Mouse (Mus musculus) hindbrain, embryonic 16.5 days (tissue): Measurements from ENCODE around the gene Cenpb. TPM values are rescaled to one million over a fixed set of nuclear protein-coding genes. Genes with fewer than 3 reads are reported as not detected.

Source experiments
- ATAC-seq: fragments of 200-750 bp; cut with Nextera tagmentation; 2 replicates; pipeline ENCODE4 v1.8.0; 2017; ENCODE audit warnings: moderate TSS enrichment, moderate library complexity
- H3K27ac ChIP-seq: fragments of 300-500 bp; sonication (generic); 2 replicates; pipeline ENCODE4 v1.5.1; 2014; ENCODE audit warnings: low read depth, mild to moderate bottlenecking, control low read depth, low read length, moderate library complexity
- H3K27me3 ChIP-seq: fragments of 300-500 bp; sonication (generic); replicated peaks from 2 replicates; pipeline ENCODE4 v1.6.1; 2014; ENCODE audit warnings: low read length; ENCODE audit not compliant: control insufficient read depth, insufficient read depth
- H3K36me3 ChIP-seq: fragments of 300-500 bp; sonication (generic); 2 replicates; pipeline ENCODE4 v1.6.1; 2014; ENCODE audit warnings: mild to moderate bottlenecking, low read length, moderate library complexity, mixed read lengths; ENCODE audit not compliant: control insufficient read depth, insufficient read depth
- H3K4me1 ChIP-seq: fragments of 300-500 bp; sonication (generic); 2 replicates; pipeline ENCODE4 v1.6.1; 2014; ENCODE audit warnings: low read depth, low read length; ENCODE audit not compliant: control insufficient read depth, insufficient read depth
- H3K4me2 ChIP-seq: fragments of 300-500 bp; sonication (generic); 2 replicates; pipeline ENCODE4 v1.6.1; 2014; ENCODE audit warnings: mild to moderate bottlenecking, low read length, control low read depth, moderate library complexity
- H3K4me3 ChIP-seq: fragments of 300-500 bp; sonication (generic); 2 replicates; pipeline ENCODE4 v1.5.1; 2014; ENCODE audit warnings: mild to moderate bottlenecking, low read length, control low read depth, moderate library complexity
- H3K9ac ChIP-seq: fragments of 300-500 bp; sonication (generic); 2 replicates; pipeline ENCODE4 v1.6.1; 2014; ENCODE audit warnings: low read depth, mild to moderate bottlenecking, control low read depth, low read length, moderate library complexity
- H3K9me3 ChIP-seq: fragments of 300-500 bp; sonication (generic); 2 replicates; pipeline ENCODE4 v1.6.1; 2014; ENCODE audit warnings: mild to moderate bottlenecking, low read length, moderate library complexity; ENCODE audit not compliant: control insufficient read depth
- WGBS: fragments of 180-500 bp; shearing (Covaris S2); extraction: QIAGEN DNeasy Blood & Tissue Kit; methylation state at CpG from one replicate; pipeline ENCODE4 v1.1.7; 2014; 5-methylcytosine and 5-hydroxymethylcytosine counted together
- polyA plus RNA-seq: library from polyadenylated mRNA; unstranded; fragments of >200 nt; fragmentation: Nextera tagmentation; extraction: Ambion mirVana; gene quantifications from 2 replicates; pipeline ENCODE4 v1.2.1, GENCODE M21; 2015

The Cenpb gene
- polyA plus RNA-seq, 1 experiment from 2014 or later, result 11.1 TPM

DNA sequence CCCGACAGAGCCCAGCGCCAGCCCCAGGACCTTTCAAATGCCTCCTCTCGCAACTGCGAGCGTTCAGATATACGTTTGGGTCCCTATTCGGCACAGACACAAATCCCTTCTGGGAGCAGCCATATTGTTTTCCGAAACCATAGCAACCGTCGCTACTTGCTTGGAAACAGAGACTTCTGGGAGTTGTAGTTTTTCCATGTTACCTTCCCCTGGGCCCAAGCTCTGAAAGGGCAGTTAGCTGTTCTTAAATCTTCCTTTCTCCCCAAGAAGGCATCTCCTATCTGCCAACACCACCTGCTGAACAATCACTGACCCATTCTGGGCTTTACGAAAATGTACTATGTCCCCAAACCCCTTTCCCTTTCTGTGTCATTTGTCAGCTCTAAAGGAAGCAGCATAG, 5.2 kb downstream of the Cenpb start:
- Histone ChIP-seq H3K9me3 (no peaks in the 10 kb centered on the region), H3K4me2 (peak overlapping the region; percentile 98), H3K4me3 (peak overlapping the region; percentile 53), H3K27ac (peak overlapping the region; percentile 42; the same call in 1 of the 2 replicates), H3K9ac (peak overlapping the region; percentile 55), H3K27me3 (peaks cover 15% of the 10 kb centered on the region), H3K4me1 (peaks cover 41% of the 10 kb centered on the region), H3K36me3 (no peaks in the 10 kb centered on the region)
- ATAC-seq, result peak; percentile 64
- 4% methylated on average over 11 of the region's 11 CpGs for WGBS

DNA sequence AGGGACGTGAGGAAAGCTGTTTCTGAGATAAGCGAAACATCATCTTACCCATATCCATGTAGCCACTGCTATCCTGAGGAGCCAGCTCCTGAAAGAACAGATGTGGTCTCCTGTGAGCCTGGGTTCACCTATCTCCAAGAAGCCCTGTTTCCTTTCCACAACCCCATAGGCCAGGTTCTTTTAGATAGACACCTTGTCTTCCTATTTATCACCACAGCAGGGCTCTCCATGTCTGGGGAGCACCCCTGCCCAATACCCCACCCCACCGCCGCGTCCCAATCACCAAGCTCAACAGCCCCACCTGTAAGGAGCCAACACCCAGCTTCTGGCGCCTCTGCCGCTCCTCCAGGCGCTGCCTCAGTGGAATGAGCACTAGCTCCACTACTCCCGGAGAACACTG, 7.5 kb downstream of the Cenpb start:
- H3K36me3 ChIP-seq, result no peaks in the 10 kb centered on the region
- WGBS, result 54% methylated on average over 9 of the region's 9 CpGs
- ATAC-seq, result no peak
- H3K9me3 ChIP-seq, result no peaks in the 10 kb centered on the region
- H3K4me2 ChIP-seq, result no peak overlapping the region
- H3K4me3 ChIP-seq, result no peak overlapping the region
- H3K27ac ChIP-seq, result no peak overlapping the region
- H3K27me3 ChIP-seq, result peaks cover 15% of the 10 kb centered on the region
- H3K4me1 ChIP-seq, result peaks cover 24% of the 10 kb centered on the region
- no peak overlapping the region for H3K9ac ChIP-seq

DNA sequence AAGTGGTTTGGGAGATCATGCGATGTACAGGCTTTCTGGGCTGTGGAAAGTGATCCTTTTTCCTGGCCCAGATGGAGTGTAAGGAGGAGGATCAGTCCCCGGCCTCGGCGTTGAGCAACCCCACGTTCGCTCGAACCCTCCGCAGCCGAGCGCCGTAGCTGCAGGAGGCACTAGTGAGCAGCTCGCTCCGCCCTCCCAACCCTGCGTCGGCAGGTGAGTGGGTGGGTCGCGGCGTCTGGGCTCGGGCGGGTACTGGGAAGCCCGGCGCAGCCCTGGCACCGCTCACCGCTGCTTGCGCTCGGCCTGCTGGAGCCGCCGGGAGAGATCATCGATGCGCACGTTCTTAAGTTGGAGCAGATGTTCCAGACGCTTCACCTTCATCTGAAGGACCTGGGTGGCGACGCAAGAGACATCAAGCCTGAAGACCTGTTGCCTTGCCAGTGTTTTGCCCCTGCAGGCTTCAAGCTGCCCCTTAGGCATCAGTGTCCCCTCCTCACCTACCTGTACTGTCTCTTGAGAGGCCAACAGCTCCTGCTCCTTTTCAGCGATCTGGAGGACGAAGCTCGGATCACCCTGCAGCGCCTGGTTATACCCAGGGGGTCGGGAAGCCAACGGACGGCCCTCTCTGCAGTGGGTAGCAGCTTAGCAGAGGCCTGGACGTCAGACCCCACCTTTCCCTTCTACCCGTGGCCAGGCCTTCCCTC, 8.3 kb downstream of the Cenpb start:
- peak overlapping the region; percentile 40 for H3K4me2 ChIP-seq
- peak overlapping the region; percentile 8; the same call in 1 of the 2 replicates for H3K4me3 ChIP-seq

DNA sequence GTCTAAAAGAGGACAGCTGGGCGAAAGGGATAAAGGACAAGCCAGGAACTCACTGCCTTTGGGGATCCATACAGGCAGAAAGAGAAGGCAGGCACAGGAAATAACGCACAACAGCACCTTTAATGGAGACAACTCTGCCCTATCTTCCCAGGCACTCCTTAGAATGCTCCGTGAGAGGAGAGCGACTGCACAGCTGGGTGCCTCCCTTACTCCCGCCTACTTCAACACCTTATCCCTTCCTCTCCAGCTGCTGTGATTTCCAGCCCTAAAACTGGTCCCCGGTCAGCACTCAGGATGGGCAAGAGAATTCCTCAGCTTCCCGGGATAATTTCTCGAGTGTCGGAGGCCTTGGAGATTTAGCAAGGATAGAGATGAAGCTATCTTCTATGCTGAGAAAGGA, 8.9 kb downstream of the Cenpb start:
- no peak for ATAC-seq
- Histone ChIP-seq H3K4me2 (no peak overlapping the region), H3K9ac (no peak overlapping the region), H3K9me3 (no peaks in the 10 kb centered on the region), H3K27ac (no peak overlapping the region), H3K36me3 (no peaks in the 10 kb centered on the region), H3K4me1 (peaks cover 13% of the 10 kb centered on the region), H3K27me3 (peaks cover 15% of the 10 kb centered on the region), H3K4me3 (no peak overlapping the region)
- 28% methylated on average over 9 of the region's 9 CpGs for WGBS

More for the DNA sequence above, 8.3 kb downstream of the Cenpb start:
- ATAC-seq, result no peak
- no peaks in the 10 kb centered on the region for H3K9me3 ChIP-seq
- H3K27me3 ChIP-seq, result peaks cover 15% of the 10 kb centered on the region
- H3K9ac ChIP-seq, result no peak overlapping the region
- H3K36me3 ChIP-seq, result no peaks in the 10 kb centered on the region
- 13% methylated on average over 43 of the region's 43 CpGs for WGBS
- H3K27ac ChIP-seq, result no peak overlapping the region
- H3K4me1 ChIP-seq, result peaks cover 17% of the 10 kb centered on the region

DNA sequence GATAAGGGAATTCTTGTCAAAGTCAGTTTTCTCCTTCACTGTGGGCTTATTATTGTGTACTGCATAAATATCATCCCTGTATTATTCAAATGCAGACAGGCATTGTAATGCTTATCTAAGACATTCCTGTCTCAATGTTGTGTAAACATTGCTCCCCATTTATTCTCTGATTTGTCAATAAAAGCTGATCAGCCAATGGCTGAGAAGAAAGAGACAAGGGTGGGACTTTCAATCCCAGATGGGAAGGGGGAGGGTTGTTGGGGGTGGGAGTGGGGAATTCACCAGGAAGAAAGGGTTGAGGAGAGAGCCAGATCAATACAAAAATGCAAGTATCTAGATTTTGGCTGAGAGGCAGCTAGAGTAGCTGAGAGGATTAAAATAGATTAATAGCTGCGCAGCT, 11.0 kb downstream of the Cenpb start:
- Histone ChIP-seq H3K36me3 (no peaks in the 10 kb centered on the region), H3K27ac (no peak overlapping the region), H3K9me3 (no peaks in the 10 kb centered on the region), H3K4me2 (no peak overlapping the region), H3K4me3 (no peak overlapping the region), H3K4me1 (peaks cover under 1% of the 10 kb centered on the region), H3K9ac (no peak overlapping the region), H3K27me3 (peaks cover 15% of the 10 kb centered on the region)
- no peak for ATAC-seq
- 72% methylated on average over 1 of the region's 1 CpGs for WGBS

DNA sequence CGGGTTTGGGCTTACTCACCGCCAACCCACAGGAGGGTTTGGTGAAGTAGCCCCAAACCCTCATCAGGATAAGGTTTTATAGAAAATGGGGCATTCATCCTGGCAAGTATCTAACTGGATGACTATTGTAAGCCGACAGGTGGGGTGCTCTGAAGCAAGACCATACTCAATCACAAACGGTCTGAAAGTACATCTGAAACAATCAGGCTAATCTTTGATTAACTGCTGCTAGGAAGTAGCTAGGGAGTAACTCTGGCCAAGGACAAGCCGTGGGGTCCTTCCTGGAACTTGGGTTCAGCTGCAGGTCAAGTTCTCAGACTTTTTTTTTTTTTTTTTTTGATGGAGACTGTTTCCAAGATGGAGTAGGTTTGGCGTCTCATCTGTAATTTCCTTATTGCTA, 11.9 kb downstream of the Cenpb start:
- no peak overlapping the region for H3K4me2 ChIP-seq
- H3K9me3 ChIP-seq, result no peaks in the 10 kb centered on the region
- no peak overlapping the region for H3K4me3 ChIP-seq
- no peaks in the 10 kb centered on the region for H3K36me3 ChIP-seq
- no peaks in the 10 kb centered on the region for H3K4me1 ChIP-seq
- 84% methylated on average over 6 of the region's 6 CpGs for WGBS
- no peak for ATAC-seq
- H3K27ac ChIP-seq, result no peak overlapping the region
- no peak overlapping the region for H3K9ac ChIP-seq
- peaks cover 14% of the 10 kb centered on the region for H3K27me3 ChIP-seq

DNA sequence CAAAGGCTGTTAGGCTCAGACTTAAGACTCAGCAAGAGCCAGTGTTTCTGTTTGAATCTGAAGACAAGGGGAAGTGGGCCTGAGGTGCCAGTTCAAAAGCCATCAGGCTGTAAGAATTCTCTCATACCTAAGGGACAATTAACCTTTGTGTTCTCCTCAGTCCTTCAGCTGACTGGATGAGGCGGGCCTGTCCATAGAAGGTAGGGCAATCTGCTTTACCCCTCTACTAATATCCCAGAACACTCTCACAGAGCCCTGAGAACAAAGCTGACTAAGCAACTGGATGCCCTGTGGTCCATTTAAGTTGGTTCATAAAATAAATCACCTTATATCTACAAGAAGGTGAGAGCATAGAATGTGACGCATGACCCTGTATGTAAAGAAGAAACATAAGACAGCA, 13.7 kb downstream of the Cenpb start:
- WGBS, result 88% methylated on average over 2 of the region's 2 CpGs
- ATAC-seq, result no peak
- H3K4me3 ChIP-seq, result no peak overlapping the region
- no peaks in the 10 kb centered on the region for H3K9me3 ChIP-seq
- no peaks in the 10 kb centered on the region for H3K36me3 ChIP-seq
- H3K27me3 ChIP-seq, result no peaks in the 10 kb centered on the region
- H3K4me2 ChIP-seq, result no peak overlapping the region
- H3K4me1 ChIP-seq, result no peaks in the 10 kb centered on the region
- no peak overlapping the region for H3K9ac ChIP-seq
- no peak overlapping the region for H3K27ac ChIP-seq

DNA sequence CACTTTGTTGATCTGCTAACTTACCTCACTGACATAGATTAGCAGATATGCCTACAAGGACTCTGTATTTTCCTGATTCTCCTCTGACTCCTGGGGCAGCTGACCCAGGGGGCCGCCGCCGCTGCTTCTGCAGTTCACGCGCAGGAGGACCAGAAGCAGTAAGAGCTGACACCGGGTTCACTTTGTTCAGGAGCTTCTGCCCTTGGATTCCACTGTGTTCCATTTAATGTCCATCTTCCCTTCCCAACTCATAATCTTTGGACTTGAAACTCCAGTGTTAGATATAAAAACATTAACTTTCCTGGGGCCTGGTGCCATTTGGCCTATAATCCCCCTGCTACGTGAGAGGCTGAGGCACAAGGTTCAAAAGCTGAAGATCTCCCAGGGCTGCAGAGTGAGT, 15.9 kb downstream of the Cenpb start:
- H3K9ac ChIP-seq, result no peak overlapping the region
- H3K4me2 ChIP-seq, result no peak overlapping the region
- H3K9me3 ChIP-seq, result no peaks in the 10 kb centered on the region
- H3K4me3 ChIP-seq, result no peak overlapping the region
- no peak for ATAC-seq
- no peaks in the 10 kb centered on the region for H3K36me3 ChIP-seq
- WGBS, result 79% methylated on average over 7 of the region's 7 CpGs
- H3K27ac ChIP-seq, result no peak overlapping the region
- H3K27me3 ChIP-seq, result no peaks in the 10 kb centered on the region
- peaks cover 6% of the 10 kb centered on the region for H3K4me1 ChIP-seq

DNA sequence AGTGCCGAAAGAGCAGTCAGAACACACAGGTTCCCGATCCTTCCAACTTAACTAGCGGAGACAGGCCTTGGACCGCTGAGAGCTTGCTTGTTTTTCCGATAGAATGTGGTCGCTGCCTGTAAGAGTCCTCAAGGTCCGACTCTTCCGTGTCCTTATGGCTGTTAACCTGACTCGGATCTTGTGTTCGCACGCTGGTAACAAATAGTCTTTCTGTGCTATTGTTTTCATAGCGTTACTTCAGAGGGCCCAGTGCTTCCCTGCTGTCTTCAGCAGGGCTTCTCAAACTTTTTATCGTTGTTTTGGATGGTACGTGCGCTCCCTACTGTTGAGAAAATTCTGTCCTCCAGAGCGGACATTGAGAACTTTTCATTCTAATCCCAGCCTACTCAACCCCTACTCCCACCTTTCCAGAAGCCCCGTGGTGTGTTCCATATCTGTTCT, 19.2 kb downstream of the Cenpb start:
- Histone ChIP-seq H3K27me3 (no peaks in the 10 kb centered on the region), H3K4me3 (peak overlapping the region; percentile 77), H3K36me3 (no peaks in the 10 kb centered on the region), H3K4me2 (peak overlapping the region; percentile 73), H3K4me1 (peaks cover 23% of the 10 kb centered on the region), H3K27ac (peak overlapping the region; percentile 83), H3K9ac (peak overlapping the region; percentile 55), H3K9me3 (no peaks in the 10 kb centered on the region)
- WGBS, result under 1% methylated on average over 17 of the region's 17 CpGs
- ATAC-seq, result no peak
